Mouse (Mus musculus): ENCODE measurements around the gene Smad3. TPM values are rescaled to one million over a fixed set of nuclear protein-coding genes. Genes with fewer than 3 reads are reported as not detected.

Gene Smad3
- total and polyA plus RNA-seq, 3 experiments = 0.81 to 1.5 (median 1.2) TPM

GRCm38 (mm10) chr9:63666612-63667372 is 91.0 kb downstream of the Smad3 start:
- TF ChIP-seq UBTF (IDR thresholded peaks at IDR 0.05; ENCODE audit: low read depth, low read length) = no peak
- no peak for TF ChIP-seq RAD21 (IDR thresholded peaks at IDR 0.05; ENCODE audit: low read depth, low read length)

GRCm38 (mm10) chr9:63664792-63665646 is 92.8 kb downstream of the Smad3 start:
- TF ChIP-seq BHLHE40 (IDR thresholded peaks at IDR 0.05; ENCODE audit: low read depth, low read length) = no peak
- TF ChIP-seq MEF2A (IDR thresholded peaks at IDR 0.05; ENCODE audit: borderline replicate concordance, low read depth, low read length) = no peak
- TF ChIP-seq USF2 (conservative IDR thresholded peaks at IDR 0.05; ENCODE audit: low read depth, low read length) = no peak
- TF ChIP-seq ETS1 (conservative IDR thresholded peaks at IDR 0.05; ENCODE audit: low read depth, low read length) = no peak
- TF ChIP-seq RCOR1 (conservative IDR thresholded peaks at IDR 0.05; ENCODE audit: low read depth, low read length) = no peak
- no peak for TF ChIP-seq CHD2 (IDR thresholded peaks at IDR 0.05; ENCODE audit: low read length)
- no peak for TF ChIP-seq ZMIZ1 (IDR thresholded peaks at IDR 0.05; ENCODE audit: low read depth, low read length)
- no peak for TF ChIP-seq SIN3A (IDR thresholded peaks at IDR 0.05; ENCODE audit: low read length)
- no peak for TF ChIP-seq POLR2AphosphoS2 (IDR thresholded peaks at IDR 0.05; ENCODE audit: low read depth, low read length)
- TF ChIP-seq EP300 (IDR thresholded peaks at IDR 0.05; ENCODE audit: low read length) = no peak
- TF ChIP-seq ZNF384 (IDR thresholded peaks at IDR 0.05; ENCODE audit: low read depth, low read length) = no peak
- TF ChIP-seq IRF4 (IDR thresholded peaks at IDR 0.05; ENCODE audit: low read depth, low read length) = no peak
- no peak for TF ChIP-seq JUND (conservative IDR thresholded peaks at IDR 0.05; ENCODE audit: low read depth, low read length)
- TF ChIP-seq RAD21 (IDR thresholded peaks at IDR 0.05; ENCODE audit: low read depth, low read length) = no peak
- TF ChIP-seq ZKSCAN1 (IDR thresholded peaks at IDR 0.05; ENCODE audit: borderline replicate concordance, low read depth, low read length) = no peak
- no peak for TF ChIP-seq MAFK (IDR thresholded peaks at IDR 0.05; ENCODE audit: insufficient replicate concordance, low read length)
- no peak for TF ChIP-seq CHD1 (IDR thresholded peaks at IDR 0.05; ENCODE audit: low read depth, low read length)
- no peak for TF ChIP-seq MXI1 (IDR thresholded peaks at IDR 0.05; ENCODE audit: low read depth, low read length)
- Histone ChIP-seq H3K79me2 (replicated peaks; ENCODE audit: control insufficient read depth, extremely low read depth, insufficient read depth, poor library complexity, severe bottlenecking) (no peaks in the 10 kb centered on the region), H3K27me3 (replicated peaks) (no peaks in the 10 kb centered on the region), H3K4me2 (ENCODE audit: insufficient read depth, low read depth, poor library complexity, severe bottlenecking) (no peak overlapping the region), H3K4me1 (ENCODE audit: control insufficient read depth in 1 of 2, insufficient read depth in 2 of 2) (peaks cover 0 to 11% of the 10 kb centered on the region in 2 experiments; a peak in 2 of 4 replicates), H3K36me3 (replicated peaks in 1 of 2; ENCODE audit: control insufficient read depth in 1 of 2, insufficient read depth in 1 of 2, low read length in 1 of 2) (no peaks in the 10 kb centered on the region), H3K9me3 (replicated peaks; ENCODE audit: low read length) (no peaks in the 10 kb centered on the region), H3K4me3 (replicated peaks in 1 of 3; ENCODE audit: low read depth in 2 of 3, low read length in 2 of 3, poor library complexity in 1 of 3) (no peak overlapping the region), H3K9ac (ENCODE audit: insufficient read depth, low read depth) (no peak overlapping the region), H3K27ac (ENCODE audit: insufficient read depth, low read depth) (no peak overlapping the region)
- in situ Hi-C loops (cut with MboI; ENCODE audit: low pct_ligation_motif_present, low pct_unique_long_range_greater_than_20kb, low sequenced_read_pairs) (no loop called here), dilution Hi-C loops (cut with MboI; ENCODE audit: extremely low pct_ligation_motif_present, extremely low pct_unique_long_range_greater_than_20kb, low sequenced_read_pairs) (no loop called here)
- DNase-seq (ENCODE audit: extremely low read depth) = no peak

More at GRCm38 (mm10) chr9:63666612-63667372, 91.0 kb downstream of the Smad3 start:
- H3K36me3 ChIP-seq (replicated peaks in 1 of 2; ENCODE audit: control insufficient read depth in 1 of 2, insufficient read depth in 1 of 2, low read length in 1 of 2) = no peaks in the 10 kb centered on the region
- H3K4me1 ChIP-seq (ENCODE audit: control insufficient read depth in 1 of 2, insufficient read depth in 2 of 2) = peaks cover 0 to 11% of the 10 kb centered on the region in 2 experiments; a peak in 2 of 4 replicates
- H3K9me3 ChIP-seq (replicated peaks; ENCODE audit: low read length) = peaks cover 5% of the 10 kb centered on the region
- no peak overlapping the region for H3K27ac ChIP-seq (ENCODE audit: insufficient read depth, low read depth)
- in situ Hi-C loops (cut with MboI; ENCODE audit: low pct_ligation_motif_present, low pct_unique_long_range_greater_than_20kb, low sequenced_read_pairs) (no loop called here), dilution Hi-C loops (cut with MboI; ENCODE audit: extremely low pct_ligation_motif_present, extremely low pct_unique_long_range_greater_than_20kb, low sequenced_read_pairs) (no loop called here)
- no peaks in the 10 kb centered on the region for H3K27me3 ChIP-seq (replicated peaks)
- no peak overlapping the region for H3K4me3 ChIP-seq (replicated peaks in 1 of 3; ENCODE audit: low read depth in 2 of 3, low read length in 2 of 3, poor library complexity in 1 of 3)
- no peak for DNase-seq (ENCODE audit: extremely low read depth)
- H3K4me2 ChIP-seq (ENCODE audit: insufficient read depth, low read depth, poor library complexity, severe bottlenecking) = no peak overlapping the region
- H3K79me2 ChIP-seq (replicated peaks; ENCODE audit: control insufficient read depth, extremely low read depth, insufficient read depth, poor library complexity, severe bottlenecking) = no peaks in the 10 kb centered on the region
- H3K9ac ChIP-seq (ENCODE audit: insufficient read depth, low read depth) = no peak overlapping the region

All from CH12.LX (cell line).